Comparison of ENCODE assay signal across 7 mouse cellular contexts in genomic region chr17:47595248-47596161, GRCm38 (mm10). TPM values are rescaled to one million over a fixed set of nuclear protein-coding genes. Genes with fewer than 3 reads are reported as not detected.
DNase-seq lines count a peak whose midpoint lies in the region; ATAC-seq lines count a peak whose summit lies in the region.

No protein-coding gene starts in this region.

- H3K9ac ChIP-seq in lung, embryonic 15.5 days, result peak overlapping the region; percentile 91

- 1% methylated on average over 20 of the region's 21 CpGs for WGBS in lung, embryonic 15.5 days

- H3K27ac ChIP-seq in lung, embryonic 15.5 days, result peak overlapping the region; percentile 96

- peak overlapping the region; percentile 86 for H3K4me2 ChIP-seq in lung, embryonic 15.5 days

- no peaks in the 10 kb centered on the region for H3K9me3 ChIP-seq in lung, embryonic 15.5 days

- peak; percentile 63 for ATAC-seq in common myeloid progenitor, adult 5-6 weeks (replicated peaks; ENCODE audit: low read depth, poor library complexity, severe bottlenecking)
- ATAC-seq in lung, embryonic 15.5 days (ENCODE audit: borderline replicate concordance, extremely low read depth, low FRiP score, low TSS enrichment), result peak; percentile 57
- ATAC-seq in neutrophil, adult 5-6 weeks (ENCODE audit: extremely low read depth, insufficient number of reproducible peaks, low FRiP score, poor library complexity, severe bottlenecking), result peak; percentile 27; the same call in 1 of the 2 replicates

- H3K4me3 ChIP-seq in lung, embryonic 15.5 days, result peak overlapping the region; percentile 95

- peak; percentile 92 for DNase-seq in R1 (ENCODE audit: low read depth, low spot score)
- peak; percentile 46 to 71 for DNase-seq in gastrocnemius, postnatal 4 days (ENCODE audit: low spot score in 2 of 2)
- DNase-seq in kidney, adult 11 months, result peak; percentile 81
- no peak for DNase-seq in cerebellum, adult 11 months

- H3K36me3 ChIP-seq in lung, embryonic 15.5 days, result peaks cover 36% of the 10 kb centered on the region

- peaks cover 38% of the 10 kb centered on the region for H3K4me1 ChIP-seq in lung, embryonic 15.5 days

- H3K27me3 ChIP-seq in lung, embryonic 15.5 days, result no peaks in the 10 kb centered on the region

RNA-seq across cellular contexts. Expression of gene Bysl, which starts 15.8 kb away (rescaled TPM):
- 14.7 and 18.3 TPM in 2 replicates for total RNA-seq in common myeloid progenitor, adult 5-6 weeks (2017)
- total RNA-seq in gastrocnemius, postnatal 4 days (2021), result 10 to 100 TPM; 15.3 to 15.7 TPM
- 21.9 and 22.9 TPM in 2 replicates for polyA plus RNA-seq in lung, embryonic 15.5 days (2015; fragmentation: Nextera tagmentation; extraction: Ambion mirVana)
- total RNA-seq in neutrophil, adult 5-6 weeks (2017), result 6.3 and 6.4 TPM in 2 replicates

RNA-seq across cellular contexts. Expression of gene Med20, which starts 15.9 kb away (rescaled TPM):
- 32.2 and 42.8 TPM in 2 replicates for total RNA-seq in common myeloid progenitor, adult 5-6 weeks (2017)
- 10 to 100 TPM; 21.7 to 26.1 TPM for total RNA-seq in gastrocnemius, postnatal 4 days (2021)
- 47.8 and 50.3 TPM in 2 replicates for polyA plus RNA-seq in lung, embryonic 15.5 days (2015; fragmentation: Nextera tagmentation; extraction: Ambion mirVana)
- total RNA-seq in neutrophil, adult 5-6 weeks (2017), result 48.5 and 57.4 TPM in 2 replicates

RNA-seq across cellular contexts. Expression of gene Gm20517, which starts 15.9 kb away (rescaled TPM):
- 0.69 and 0.97 TPM in 2 replicates for total RNA-seq in common myeloid progenitor, adult 5-6 weeks (2017)
- total RNA-seq in gastrocnemius, postnatal 4 days (2021), result 1 to 10 TPM; 2.6 to 4.0 TPM
- 0.35 and 1.7 TPM in 2 replicates for polyA plus RNA-seq in lung, embryonic 15.5 days (2015; fragmentation: Nextera tagmentation; extraction: Ambion mirVana)
- 2.5 and 3.3 TPM in 2 replicates for total RNA-seq in neutrophil, adult 5-6 weeks (2017)

RNA-seq across cellular contexts. Expression of gene Usp49, which starts 35.0 kb away (rescaled TPM):
- 4.9 and 11.4 TPM in 2 replicates for total RNA-seq in common myeloid progenitor, adult 5-6 weeks (2017)
- 1 to 10 TPM; 8.1 to 9.5 TPM for total RNA-seq in gastrocnemius, postnatal 4 days (2021)
- polyA plus RNA-seq in lung, embryonic 15.5 days (2015; fragmentation: Nextera tagmentation; extraction: Ambion mirVana), result 4.2 and 4.3 TPM in 2 replicates
- 3.1 and 3.8 TPM in 2 replicates for total RNA-seq in neutrophil, adult 5-6 weeks (2017)
